Mouse (Mus musculus): ENCODE data around the gene Tox3. TPM values are rescaled to one million over a fixed set of nuclear protein-coding genes. Genes with fewer than 3 reads are reported as not detected.

The Tox3 gene
- polyA plus RNA-seq (2012; rRNA removed) = 54.5 and 62.7 TPM in 2 replicates

GRCm38 (mm10) chr8:90348178-90348925, at the start of gene Tox3:
Gene Tox3 (minus strand): TSS chr8:90348343.

